Mouse (Mus musculus) neural tube, embryonic 10.5 days (tissue): ENCODE measurements at regions not wholly inside any gene's neighbourhood (a gene's known extent, or its start where the extent isn't known, plus 50 kb on each side); places are given as distances from the start of the nearest gene placed in this dataset.

ENCODE experiments used
- DNase-seq: peaks from one replicate; pipeline ENCODE4 v3.0.0-alpha.2; 2017; ENCODE audit warnings: low spot score; ENCODE audit errors: extremely low spot score

DNA sequence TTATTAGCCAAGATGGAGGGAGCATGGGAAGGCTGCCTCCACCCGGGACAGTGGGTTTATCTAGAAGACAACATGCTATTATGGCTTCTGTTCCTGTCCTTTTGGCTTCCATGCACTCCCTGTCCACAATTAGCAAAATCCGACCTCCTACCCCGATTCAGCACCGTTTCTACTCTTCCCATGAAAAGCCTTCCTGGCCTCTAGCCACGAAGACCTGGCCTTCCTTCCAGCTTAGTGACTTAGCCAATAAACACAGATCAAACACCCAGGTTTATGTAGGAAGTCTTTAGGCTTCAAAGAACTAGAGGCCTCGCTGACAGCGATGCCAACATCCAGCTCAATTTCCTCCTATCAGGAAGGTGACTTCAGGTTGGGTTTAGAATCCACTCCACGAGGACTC lies 338.5 kb upstream of the Zmiz1 start:
- DNase-seq, result no peak

DNA sequence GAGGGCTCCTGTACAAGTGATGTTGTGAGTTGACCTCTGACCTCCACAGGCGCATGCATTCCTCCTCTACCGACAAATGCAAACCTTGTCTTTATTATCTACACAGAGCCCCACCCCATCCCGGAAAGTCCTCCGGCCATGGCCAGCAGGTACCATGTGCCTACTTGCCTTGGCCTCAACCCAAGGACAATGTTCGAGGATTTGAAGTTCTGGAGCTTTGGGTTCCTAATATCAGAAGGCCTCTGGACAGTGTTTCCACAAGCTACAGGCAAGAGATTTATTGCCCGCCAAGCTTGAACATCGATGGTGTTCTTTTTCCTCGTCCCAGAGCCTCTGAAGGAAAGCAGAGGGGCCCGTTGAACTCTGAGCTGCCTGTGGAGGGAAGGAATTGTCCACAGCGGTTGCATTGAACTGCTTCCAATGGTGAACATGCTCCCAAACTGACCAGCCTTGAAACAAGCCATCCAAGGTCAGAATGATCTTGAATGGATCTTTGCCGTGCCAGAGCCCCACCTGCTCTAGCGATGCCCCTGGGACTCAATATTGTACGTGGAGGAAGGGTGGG lies 335.9 kb upstream of the Zmiz1 start:
- no peak for DNase-seq

DNA sequence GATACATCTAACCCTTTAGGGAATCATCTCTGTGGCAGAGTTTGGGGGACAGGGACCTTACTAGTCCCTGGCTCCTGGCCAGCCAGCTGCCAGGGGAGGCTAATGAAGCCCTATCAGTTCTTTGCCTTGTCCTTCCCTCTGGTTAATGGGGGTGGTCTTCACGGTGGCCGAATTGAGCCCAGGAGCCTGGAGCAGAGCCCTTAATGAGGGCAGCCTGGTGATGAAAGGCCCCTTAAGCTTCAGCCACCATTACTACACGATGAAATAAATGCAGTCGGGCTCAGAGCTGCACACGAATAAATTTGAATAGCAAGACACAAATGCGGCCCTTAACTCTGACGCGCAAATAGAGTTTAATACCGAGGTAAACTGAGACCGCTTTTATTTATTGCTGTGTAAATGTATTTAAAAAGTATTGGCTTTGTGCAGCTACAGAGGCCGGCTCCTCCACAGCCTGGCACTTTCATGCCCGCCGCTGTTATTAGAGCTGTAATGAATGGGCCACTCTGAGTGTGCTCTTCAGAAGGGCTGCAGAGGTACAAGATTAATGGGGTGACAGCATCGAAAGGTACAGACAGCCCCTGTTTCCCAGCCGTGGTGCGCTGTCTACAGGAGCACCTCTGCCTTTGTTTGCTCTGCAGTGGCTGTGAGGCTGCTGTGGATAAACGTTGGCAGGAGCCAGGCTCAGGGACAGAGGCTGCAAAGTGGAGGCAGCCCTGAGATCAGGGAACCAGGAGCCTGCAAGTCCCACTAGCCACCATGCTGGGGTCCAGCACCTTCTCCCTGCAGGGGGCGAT lies 335.2 kb upstream of the Zmiz1 start:
- DNase-seq, result peak; percentile 23

DNA sequence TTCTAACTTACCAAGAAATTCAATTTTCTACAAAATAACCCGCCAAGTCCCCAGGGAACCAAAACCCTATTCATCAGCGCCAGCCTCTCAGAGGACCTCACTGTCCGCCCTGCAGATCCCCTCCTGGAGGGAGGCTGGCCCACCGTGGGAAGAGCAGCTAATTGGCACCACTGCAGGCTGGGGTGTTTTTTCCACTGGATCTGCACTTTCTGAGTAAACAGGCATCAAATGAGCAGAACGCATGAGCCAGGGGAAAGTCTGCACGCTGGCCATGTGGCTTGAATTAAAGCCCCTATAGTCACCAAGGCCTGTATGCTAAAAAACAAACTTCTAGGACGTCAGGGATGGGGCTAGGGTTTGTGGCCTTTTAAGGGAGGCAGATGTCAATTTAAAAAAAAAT lies 332.4 kb upstream of the Zmiz1 start:
- DNase-seq, result peak; percentile 29

DNA sequence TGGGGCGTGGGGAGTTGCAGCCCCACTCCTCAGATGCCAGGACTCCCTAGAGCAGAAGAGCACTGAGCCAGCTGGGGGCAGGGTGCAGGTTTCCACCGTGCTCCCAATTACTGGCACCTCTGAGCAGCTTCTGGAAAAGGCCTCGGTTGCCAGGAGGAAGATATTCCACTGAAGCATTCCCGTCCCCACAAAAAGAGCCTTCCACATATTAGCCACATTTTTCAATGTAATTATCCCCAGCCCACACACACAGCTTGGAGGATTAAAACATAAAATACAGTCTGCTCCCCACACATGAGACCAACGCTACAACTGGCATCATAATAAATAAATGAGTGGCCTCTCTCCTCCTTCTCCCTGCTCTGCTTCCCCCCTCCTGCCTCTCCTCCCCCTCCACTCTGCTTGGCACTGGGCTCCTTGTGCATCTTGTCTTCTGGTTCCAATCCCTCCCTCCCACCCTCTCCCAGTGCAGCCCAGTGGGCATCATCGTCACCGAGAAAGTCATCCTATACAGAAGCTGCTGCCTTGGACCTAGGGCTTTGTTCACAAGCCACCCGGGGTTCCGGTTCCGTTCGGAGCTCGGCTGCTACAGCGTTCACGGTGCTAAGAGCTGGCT lies 331.3 kb upstream of the Zmiz1 start:
- no peak for DNase-seq

DNA sequence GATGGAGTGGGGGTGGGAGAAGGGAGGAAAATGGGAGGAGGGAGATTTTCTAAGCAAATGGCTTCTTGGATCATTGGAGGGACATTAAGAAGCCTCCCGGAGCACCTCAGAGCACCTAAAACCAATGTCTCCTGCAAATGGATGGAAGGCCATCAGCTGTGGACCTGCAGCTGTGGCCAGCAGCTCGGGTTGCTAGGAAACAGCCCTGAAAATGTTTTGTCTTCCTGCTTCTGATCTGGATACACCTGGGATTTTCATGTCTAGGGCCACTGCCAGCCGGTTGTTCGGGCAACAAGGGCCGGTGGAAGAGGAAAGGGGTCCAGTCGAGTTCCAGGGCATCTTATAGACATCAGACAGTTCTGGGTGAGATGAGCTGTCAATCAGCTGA lies 330.8 kb upstream of the Zmiz1 start:
- no peak for DNase-seq

DNA sequence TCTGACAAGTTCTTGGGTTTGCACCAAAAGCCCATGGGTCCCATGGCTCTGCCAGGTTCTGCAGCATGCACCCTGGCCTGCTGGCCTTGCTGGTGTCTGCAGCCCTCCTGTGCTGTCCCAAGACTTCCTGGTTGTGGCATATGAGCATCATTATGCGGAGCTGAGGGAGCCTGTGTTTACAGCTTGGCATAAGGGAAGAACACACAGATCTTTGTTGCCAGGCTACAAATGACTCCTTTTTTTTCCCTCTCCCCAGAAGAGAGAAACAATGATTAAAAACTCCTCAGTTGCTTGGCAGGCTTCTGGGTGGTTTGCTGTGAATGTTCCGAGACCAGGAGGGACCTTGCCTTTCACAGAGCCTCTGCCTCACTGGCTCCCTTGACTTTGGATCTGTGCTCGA lies 323.6 kb upstream of the Zmiz1 start:
- no peak for DNase-seq

DNA sequence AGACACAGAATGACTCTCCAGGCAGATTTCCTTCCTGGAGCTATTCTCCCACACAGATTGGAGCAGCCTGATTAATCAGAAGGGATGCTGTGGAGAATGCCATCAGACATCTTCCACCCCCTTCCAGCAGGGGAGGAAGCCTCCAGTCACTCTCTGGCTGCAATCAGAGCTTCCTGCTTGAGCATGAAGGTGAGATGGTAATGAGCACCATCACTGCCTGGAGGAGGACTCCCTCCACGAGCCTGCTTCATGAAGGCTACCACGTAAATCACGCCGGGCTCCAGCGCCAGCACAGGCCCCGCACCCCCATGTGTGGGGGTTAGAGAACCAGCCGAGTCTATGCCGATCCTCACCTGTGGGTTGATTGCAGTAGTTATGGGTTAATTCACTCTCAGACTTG lies 321.7 kb upstream of the Zmiz1 start:
- no peak for DNase-seq

DNA sequence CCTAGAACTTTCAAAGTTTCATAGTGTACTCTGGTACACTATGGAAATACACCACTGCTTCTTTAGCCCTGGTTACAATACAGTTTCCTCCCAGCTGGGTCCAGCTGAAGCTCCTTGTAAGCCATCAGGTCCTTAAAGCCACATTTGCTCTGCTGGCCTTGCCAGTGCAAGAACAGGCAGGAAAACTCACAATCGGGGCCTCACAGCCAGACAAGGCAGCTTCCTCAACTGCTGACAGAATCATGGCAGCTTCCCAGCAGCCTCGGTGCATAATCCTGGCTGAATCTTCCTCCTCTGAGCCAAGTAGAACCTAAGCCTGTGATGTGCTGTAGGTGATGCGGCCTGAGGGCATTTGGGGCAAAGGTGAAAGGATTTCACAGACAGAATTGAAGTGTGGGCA lies 320.5 kb upstream of the Zmiz1 start:
- no peak for DNase-seq

DNA sequence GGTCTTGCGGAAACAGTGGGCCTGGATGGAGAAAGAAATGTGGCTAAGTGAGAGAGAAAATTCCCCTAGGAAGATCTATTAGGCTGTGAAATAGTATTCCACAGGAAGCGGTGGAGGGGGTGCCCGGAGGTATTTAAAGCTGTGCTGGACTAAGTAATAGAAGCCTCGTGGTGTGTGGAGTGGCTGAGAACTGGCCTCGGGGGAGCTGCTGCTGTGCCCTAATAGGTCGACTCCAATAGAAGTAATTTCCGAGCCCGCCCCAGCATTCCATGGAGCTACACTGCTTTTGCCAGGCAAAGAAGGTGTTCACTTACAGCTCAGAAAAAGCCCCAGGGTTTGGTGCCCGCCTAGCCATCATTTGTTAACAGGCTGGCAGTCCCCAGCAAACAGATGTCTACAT lies 317.1 kb upstream of the Zmiz1 start:
- DNase-seq, result peak; percentile 17

DNA sequence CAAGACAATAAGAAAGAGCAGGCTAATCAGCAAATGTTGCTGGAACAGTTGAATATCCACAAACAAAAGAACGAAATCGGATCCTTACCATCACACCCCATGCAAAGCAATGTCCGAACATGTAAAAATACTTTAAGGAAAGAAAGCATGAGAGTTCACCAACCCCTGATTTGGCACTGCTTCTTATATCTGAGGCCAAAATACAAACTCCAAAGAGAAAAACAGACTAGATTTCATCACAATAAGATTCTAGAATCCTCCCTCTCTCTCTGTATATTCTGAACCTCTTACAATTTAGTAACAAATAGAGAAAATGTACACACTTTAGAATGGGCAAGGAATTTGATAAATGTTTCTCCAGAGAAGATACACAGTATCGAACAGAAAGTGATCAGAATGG lies 315.9 kb upstream of the Zmiz1 start:
- DNase-seq, result no peak

DNA sequence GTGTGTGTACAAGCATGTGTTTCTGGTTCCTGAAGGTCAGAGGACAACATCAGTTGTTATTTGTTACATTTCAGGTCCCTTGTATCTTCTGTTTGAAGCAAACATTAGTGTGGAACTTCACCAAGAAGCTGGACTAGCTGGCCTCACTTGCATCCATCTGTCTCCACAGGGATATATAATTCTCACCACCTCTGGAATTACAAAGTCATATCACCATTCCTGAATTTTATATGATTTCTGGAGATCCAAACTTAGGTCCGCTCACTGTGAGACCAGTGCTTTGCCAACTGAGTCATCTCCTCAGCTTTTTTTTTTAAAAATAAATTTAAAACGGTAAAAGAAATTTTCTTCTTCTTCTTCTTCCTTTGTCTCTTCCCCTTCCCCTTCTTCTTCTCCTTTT lies 311.3 kb upstream of the Zmiz1 start:
- no peak for DNase-seq

DNA sequence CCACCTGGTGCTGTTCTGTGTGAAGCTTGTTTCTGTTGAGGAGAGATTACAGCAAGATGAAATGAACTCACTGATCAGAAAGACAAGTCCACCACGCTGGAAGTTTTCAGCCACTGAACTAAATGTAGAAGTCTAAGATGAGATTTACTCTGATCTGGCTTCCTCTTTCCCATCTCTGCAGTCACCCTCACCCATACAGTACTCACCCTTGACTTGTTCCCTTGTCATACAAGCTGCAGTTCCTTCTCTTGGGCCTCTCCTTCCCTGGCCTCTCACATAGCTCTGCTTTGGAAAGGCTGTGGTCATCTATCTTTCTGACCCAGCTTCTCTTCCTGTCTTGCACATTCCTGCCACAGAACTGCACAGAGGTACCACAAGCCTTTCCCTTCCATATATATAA lies 308.0 kb upstream of the Zmiz1 start:
- DNase-seq, result no peak

DNA sequence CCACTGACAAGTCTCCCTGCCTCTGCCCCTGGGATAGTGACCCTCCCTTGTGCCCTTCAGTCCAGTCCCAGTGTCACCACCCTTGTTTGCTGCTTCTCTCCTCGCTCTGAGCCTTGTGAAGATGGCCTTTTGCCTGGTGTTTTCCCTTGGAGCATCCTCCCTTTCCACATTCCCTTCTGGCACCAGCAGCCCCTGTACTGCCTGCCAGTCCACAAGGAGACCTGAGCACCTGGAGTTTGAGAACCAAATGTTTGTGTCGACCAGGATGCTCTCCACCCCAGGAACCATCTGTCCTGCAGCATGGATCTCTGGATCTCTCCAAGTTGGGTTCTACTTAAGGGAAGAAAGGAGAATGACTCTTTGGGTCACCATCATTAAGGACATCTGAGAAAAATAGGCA lies 307.5 kb upstream of the Zmiz1 start:
- no peak for DNase-seq

DNA sequence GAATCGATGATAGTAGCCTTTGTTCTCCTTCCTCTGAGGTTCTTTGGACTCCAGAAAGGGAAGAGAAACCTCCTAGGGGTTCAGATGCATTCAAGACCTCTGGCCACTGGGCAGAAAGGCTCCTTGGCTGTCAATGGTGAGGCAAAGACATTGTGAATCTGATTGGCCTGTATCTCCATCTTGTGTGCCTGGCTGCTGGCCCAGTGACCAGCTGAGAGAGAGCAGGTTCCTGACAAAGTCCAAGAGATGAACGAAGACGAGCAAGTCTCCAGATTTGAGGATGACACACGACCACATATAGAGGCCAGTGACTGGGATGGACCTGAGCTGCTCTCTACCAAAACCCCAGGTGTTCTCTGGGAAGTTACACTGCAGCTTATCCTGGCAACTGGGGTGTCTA lies 305.4 kb upstream of the Zmiz1 start:
- no peak for DNase-seq

DNA sequence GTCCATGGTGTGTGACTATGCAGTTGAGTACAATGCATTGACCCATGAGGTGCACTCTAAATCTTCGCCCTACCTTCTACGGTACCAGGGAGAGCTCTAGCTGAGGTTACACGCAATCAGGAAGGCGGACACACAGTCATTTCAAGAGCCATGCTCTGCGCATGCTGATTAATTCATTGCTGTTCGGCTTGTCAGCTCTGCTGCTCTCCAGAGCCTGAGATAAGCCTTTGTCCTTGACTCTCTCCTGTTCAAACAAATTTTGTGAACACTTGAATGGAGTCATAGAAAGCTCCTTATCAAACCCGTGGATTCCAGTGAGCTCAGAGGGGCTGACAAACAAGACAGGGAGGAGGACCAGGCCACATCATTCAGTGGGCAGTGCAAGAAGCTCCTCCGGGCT lies 304.8 kb upstream of the Zmiz1 start:
- DNase-seq, result no peak

DNA sequence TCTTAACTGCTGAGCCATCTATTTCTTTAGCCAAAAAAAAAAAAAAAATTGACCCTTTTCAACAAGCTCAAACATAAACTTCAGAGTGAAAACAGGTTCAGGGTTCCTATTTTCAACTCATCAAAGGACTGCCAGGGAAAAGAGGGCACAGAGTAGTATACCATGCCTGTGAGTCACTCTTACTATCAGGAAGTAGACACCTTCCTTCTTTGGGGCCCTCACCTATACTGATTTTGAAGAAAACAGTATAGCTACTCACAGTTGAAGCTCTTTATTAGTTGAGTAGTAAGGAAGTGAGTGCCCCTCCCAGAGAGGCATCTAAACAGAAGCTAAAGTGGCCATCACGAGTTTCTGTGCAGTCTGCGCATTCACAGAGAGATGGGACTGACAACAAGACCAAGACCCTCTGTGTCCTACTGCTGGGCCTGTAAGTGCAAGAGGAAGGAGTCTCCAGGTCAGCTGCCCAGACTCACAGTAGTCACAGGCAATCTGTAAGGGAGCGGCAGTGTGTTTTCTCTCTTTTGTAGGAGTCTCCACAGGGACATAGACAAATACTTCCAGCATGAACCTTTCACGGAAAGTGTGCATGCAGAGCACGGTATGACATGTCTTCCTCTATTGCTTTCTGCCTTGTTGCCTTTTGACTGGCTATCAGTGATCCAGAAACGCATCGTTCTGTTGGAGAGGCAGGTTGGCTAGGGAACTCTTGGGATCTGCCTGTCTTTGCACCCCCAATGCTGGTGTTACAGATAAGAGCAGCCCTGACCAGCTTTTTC lies 303.8 kb upstream of the Zmiz1 start:
- DNase-seq, result no peak

DNA sequence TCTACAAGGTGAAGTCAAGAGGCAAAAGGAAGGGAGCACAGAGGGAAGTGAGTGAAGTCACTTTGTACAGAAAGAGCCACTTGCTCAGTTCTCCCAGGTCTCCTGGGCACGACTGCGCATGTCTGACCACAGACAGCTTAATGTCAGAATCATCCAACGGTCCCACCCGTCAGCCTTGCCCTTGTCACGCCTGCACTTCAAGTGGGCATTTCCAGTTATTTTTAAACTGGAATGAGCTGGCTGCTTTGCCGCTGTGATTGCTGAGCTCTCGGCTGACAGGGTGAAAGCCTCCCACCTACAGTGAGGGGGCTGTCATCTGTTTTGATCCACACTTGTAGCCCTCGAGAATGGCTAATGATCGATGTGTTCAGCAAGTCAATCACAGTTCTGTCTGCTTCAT lies 302.8 kb upstream of the Zmiz1 start:
- no peak for DNase-seq

DNA sequence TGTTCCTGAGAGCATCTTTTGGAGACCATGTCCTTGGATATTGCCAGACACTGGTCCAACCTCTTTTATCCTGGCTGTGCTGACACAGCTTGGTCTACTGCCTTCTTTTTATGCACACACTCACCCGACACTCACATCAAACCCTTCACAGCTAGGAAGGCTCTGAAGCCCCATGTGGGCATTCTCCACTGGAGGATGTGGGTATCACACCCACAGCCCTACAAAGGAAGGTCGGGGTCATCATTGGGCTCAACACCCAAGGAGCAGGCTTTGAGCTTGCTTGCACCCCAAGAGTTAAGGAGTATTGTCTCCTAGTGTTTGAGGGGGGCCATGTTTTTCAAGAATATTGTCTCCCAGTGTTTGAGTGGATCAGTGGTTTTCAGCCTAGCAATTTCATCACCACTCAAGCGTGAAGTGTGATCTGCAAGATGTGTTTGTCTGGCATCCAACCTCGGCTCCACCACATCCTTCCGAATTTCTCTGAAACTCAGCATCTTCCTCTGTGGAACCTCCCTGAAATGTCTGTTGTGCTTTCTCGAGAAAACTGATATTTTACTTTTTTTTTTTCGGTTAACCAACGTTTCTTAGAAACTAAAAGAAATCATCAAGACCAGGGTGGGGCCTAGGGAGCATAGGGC lies 297.2 kb upstream of the Zmiz1 start:
- DNase-seq, result no peak

DNA sequence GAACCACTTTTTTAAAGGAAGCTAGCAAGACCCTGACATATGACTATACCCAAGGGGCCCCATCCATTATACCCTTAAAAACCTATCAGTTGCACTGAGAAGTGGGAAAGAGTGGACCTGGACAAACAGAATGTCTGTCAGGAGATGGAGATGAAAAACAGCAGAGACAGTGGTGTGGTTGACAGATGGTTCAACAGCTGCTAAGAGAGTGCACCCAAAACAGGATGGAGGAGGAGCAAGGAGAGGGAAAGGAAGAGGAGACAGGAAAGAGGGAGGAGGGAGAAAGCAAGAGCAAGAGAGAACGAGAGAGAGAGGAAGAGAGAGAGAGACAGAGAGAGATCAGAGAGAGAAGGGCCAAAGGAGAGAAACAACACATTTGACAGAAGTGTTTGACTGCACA lies 292.8 kb upstream of the Zmiz1 start:
- DNase-seq, result no peak

DNA sequence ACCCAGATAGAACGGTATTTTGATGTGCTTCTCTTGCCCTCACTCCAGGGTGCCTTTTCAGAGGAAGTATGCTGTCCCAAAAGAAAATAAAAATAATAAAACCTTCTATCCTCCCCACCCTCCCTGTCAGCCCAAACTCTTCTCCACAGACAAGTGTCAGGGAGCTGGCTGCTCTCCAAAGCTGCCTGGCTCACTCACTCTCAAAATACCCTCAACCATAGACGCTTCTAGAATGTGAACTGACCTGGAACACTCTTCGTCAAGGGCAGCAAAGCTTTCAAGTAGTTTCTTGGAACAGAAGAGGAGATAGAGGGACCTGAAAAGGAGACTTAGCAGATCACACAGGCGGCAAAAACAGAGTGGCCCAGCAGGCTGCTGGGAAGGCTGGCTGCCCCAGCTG lies 291.4 kb upstream of the Zmiz1 start:
- no peak for DNase-seq

DNA sequence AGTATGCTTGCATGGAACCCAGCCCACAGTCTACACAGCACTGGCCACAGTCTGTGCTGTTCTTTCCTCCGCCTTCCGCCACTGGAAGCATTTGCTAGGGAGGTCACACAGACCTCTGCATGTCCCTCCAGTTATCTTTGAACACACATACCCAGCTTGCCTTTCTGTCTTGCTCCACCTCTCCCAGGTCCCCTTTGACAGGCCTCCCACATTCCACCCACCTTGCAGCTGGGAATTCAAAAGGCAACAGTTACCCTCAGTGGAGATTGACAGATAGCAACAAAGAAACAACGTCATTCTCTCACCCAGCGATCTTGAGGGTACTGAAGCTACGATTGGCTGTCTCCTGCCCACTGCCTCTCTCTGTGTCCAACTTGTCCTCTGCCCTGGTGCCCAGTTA lies 290.7 kb upstream of the Zmiz1 start:
- no peak for DNase-seq
